Mouse (Mus musculus) forebrain, postnatal 0 days (tissue): ENCODE measurements around the gene Rab4a. TPM values are rescaled to one million over a fixed set of nuclear protein-coding genes. Genes with fewer than 3 reads are reported as not detected.

Experiments
- ATAC-seq: fragments of 200-750 bp; cut with Nextera tagmentation; 2 replicates; pipeline ENCODE4 v1.8.0; 2017; ENCODE audit warnings: mild to moderate bottlenecking, moderate library complexity
- DNase-seq: peaks from one replicate; pipeline ENCODE4 v3.0.0-alpha.2; 2015
- H3K27ac ChIP-seq: fragments of 300-500 bp; sonication (generic); 2 replicates; pipeline ENCODE4 v1.5.1; 2014; ENCODE audit warnings: low read depth, mild to moderate bottlenecking, antibody characterized with exemption, low read length, moderate library complexity, mixed read lengths
- H3K27me3 ChIP-seq: fragments of 300-500 bp; sonication (generic); 2 replicates; pipeline ENCODE4 v1.6.1; 2014; ENCODE audit warnings: mild to moderate bottlenecking, low read length, mixed read lengths; ENCODE audit not compliant: insufficient read depth
- H3K36me3 ChIP-seq: fragments of 300-500 bp; sonication (generic); 2 replicates; pipeline ENCODE4 v1.6.1; 2014; ENCODE audit warnings: mild to moderate bottlenecking, moderate library complexity; ENCODE audit not compliant: insufficient read depth
- H3K4me1 ChIP-seq: fragments of 300-500 bp; sonication (generic); 2 replicates; pipeline ENCODE4 v1.6.1; 2014; ENCODE audit warnings: antibody characterized with exemption; ENCODE audit not compliant: insufficient read depth
- H3K4me2 ChIP-seq: fragments of 300-500 bp; sonication (generic); 2 replicates; pipeline ENCODE4 v1.6.1; 2014; ENCODE audit warnings: low read depth, mild to moderate bottlenecking, moderate library complexity
- H3K4me3 ChIP-seq: fragments of 300-500 bp; sonication (generic); 2 replicates; pipeline ENCODE4 v1.5.1; 2014; ENCODE audit warnings: low read depth, low read length, mixed read lengths
- H3K9ac ChIP-seq: fragments of 300-500 bp; sonication (generic); 2 replicates; pipeline ENCODE4 v1.6.1; 2014; ENCODE audit warnings: mild to moderate bottlenecking
- H3K9me3 ChIP-seq: fragments of 300-500 bp; sonication (generic); 2 replicates; pipeline ENCODE4 v1.6.1; 2016; ENCODE audit warnings: low read length
- CTCF ChIP-seq: sonication (generic); IDR thresholded peaks from 2 replicates; pipeline ENCODE4 v1.5.1; 2016; ENCODE audit warnings: antibody characterized with exemption, control low read depth, low read depth
- WGBS: fragments of 180-500 bp; shearing (Covaris S2); extraction: QIAGEN DNeasy Blood & Tissue Kit; methylation state at CpG from one replicate; pipeline ENCODE4 v1.1.7; 2014; 5-methylcytosine and 5-hydroxymethylcytosine counted together
- polyA plus RNA-seq: library from polyadenylated mRNA; unstranded; fragments of >200 nt; fragmentation: Nextera tagmentation; extraction: Ambion mirVana; gene quantifications from 2 replicates; pipeline ENCODE4 v1.2.1, GENCODE M21; 2015
- total RNA-seq: library from RNA; depleted of rRNA; stranded (reverse); fragments of >200 nt; gene quantifications from 2 replicates; pipeline ENCODE4 v1.2.3, GENCODE M21; 2014; rRNA removed

The Rab4a gene
- total and polyA plus RNA-seq, 2 experiments from 2014 or later, result 70.9 to 113 TPM

DNA sequence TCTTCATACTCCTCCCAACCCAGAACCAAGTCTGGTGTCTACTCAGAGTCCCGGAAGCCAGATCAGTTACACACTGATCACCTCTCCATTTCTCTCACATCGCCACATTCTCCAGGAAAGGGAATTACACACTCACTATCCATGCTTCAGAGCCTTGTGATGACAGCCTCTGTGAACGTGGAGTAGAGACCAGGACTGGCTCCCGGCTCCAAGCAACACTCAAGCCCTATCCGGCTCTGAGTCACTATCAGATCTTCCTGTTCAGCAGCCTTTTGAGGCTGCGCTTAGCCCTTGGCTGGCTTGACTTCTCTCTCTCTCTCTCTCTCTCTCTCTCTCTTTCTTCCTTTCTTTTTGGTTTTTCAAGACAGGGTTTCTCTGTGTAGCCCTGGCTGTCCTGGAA, 67.6 kb downstream of the Rab4a start:
- DNase-seq, result no peak
- TF ChIP-seq CTCF, result no peak
- Histone ChIP-seq H3K9ac (no peak overlapping the region), H3K27me3 (no peaks in the 10 kb centered on the region), H3K9me3 (no peaks in the 10 kb centered on the region), H3K27ac (no peak overlapping the region), H3K4me2 (no peak overlapping the region), H3K4me1 (no peaks in the 10 kb centered on the region), H3K4me3 (no peak overlapping the region), H3K36me3 (no peaks in the 10 kb centered on the region)
- WGBS, result 81% methylated on average over 6 of the region's 6 CpGs
- no peak for ATAC-seq

GRCm38 (mm10) chr8:123874324-123874723, 68.5 kb downstream of the Rab4a start:
- H3K4me1 ChIP-seq, result no peaks in the 10 kb centered on the region
- H3K9me3 ChIP-seq, result no peaks in the 10 kb centered on the region
- DNase-seq (no peak), ATAC-seq (no peak)
- WGBS, result 75% methylated on average over 11 of the region's 11 CpGs
- no peak for TF ChIP-seq CTCF
- H3K27me3 ChIP-seq, result no peaks in the 10 kb centered on the region
- no peak overlapping the region for H3K9ac ChIP-seq
- no peak overlapping the region for H3K4me3 ChIP-seq
- no peaks in the 10 kb centered on the region for H3K36me3 ChIP-seq
- H3K27ac ChIP-seq, result no peak overlapping the region
- no peak overlapping the region for H3K4me2 ChIP-seq

GRCm38 (mm10) chr8:123877865-123878264, 72.1 kb downstream of the Rab4a start:
- no peak overlapping the region for H3K4me2 ChIP-seq
- WGBS, result 71% methylated on average over 2 of the region's 2 CpGs
- H3K4me3 ChIP-seq, result no peak overlapping the region
- DNase-seq (no peak), ATAC-seq (no peak)
- no peaks in the 10 kb centered on the region for H3K27me3 ChIP-seq
- no peaks in the 10 kb centered on the region for H3K9me3 ChIP-seq
- no peaks in the 10 kb centered on the region for H3K36me3 ChIP-seq
- no peak for TF ChIP-seq CTCF
- no peak overlapping the region for H3K9ac ChIP-seq
- H3K27ac ChIP-seq, result no peak overlapping the region
- no peaks in the 10 kb centered on the region for H3K4me1 ChIP-seq

DNA sequence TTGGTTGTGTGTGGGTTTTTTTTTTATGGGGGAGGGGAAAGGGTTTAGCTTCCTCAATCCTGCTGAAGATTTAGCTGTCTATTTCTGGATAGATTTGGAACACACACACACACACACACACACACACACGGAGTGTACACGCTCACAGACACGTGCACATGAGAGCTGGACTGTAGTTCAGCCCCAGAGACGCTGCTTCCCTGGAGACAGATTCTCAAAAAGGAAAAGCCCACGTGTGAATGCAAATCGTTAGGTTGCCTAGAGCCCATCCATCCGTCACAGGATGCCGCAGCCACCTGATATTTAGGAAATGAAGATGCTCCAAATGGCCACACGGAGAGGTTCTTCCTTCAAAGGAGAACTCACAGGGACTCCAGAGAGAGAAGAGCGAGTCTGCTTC, 74.5 kb downstream of the Rab4a start:
- Histone ChIP-seq H3K27me3 (no peaks in the 10 kb centered on the region), H3K27ac (no peak overlapping the region), H3K9me3 (no peaks in the 10 kb centered on the region), H3K36me3 (no peaks in the 10 kb centered on the region), H3K4me1 (peaks cover 13% of the 10 kb centered on the region), H3K4me2 (no peak overlapping the region), H3K4me3 (no peak overlapping the region), H3K9ac (no peak overlapping the region)
- TF ChIP-seq CTCF, result no peak
- no peak for ATAC-seq
- WGBS, result 52% methylated on average over 10 of the region's 10 CpGs
- DNase-seq, result peak; percentile 55

DNA sequence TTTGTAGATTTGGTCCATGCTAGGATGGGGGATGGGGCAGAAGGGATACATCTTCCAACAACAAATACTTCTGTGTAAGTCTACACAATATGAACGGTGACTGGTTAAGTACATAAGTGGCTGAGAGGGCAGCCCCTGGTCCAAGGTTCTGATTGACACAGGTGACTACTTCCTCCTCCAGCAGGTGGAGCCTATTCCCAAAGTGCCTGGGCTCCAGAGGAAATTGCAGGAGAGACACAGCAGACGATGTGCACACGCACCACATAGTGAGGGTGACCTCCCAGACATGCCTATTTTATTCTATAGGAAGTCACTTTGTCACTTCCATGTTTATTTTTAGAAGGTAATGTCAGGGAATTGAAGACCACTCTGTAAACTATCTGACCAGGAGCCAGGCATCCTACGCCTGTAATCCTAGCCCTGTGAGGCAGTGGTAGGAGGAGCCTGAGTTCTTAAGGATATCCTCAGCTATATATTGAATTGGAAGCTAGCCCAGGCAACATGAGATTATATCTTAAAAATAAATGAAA, 75.1 kb downstream of the Rab4a start:
- no peak for ATAC-seq
- 0 out of 2 replicates have a peak, but pooled peaks have one; percentile 12 for TF ChIP-seq CTCF
- Histone ChIP-seq H3K36me3 (no peaks in the 10 kb centered on the region), H3K4me3 (no peak overlapping the region), H3K4me1 (peaks cover 13% of the 10 kb centered on the region), H3K9ac (no peak overlapping the region), H3K9me3 (no peaks in the 10 kb centered on the region), H3K27ac (no peak overlapping the region), H3K27me3 (no peaks in the 10 kb centered on the region), H3K4me2 (no peak overlapping the region)
- 58% methylated on average over 4 of the region's 4 CpGs for WGBS
- DNase-seq, result no peak

DNA sequence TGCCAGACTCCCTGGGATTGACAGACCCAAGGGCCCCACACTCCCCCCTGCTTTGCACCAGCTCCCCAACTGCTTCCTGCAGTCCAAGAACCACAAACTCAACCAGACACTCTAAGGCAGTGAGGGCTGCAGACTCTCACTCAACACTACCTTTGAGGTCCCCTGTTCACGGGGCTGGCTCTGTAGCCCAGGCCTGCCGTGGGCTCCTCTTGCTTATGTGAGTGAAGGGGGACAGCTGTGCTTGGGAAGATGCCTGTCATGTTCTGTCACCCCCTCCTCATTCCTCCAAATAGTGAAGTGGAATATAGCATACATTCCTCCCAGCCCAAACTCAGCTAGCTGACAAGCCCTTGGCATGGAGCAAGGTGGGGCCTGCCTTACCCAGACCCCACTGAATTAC, 76.6 kb downstream of the Rab4a start:
- no peak for TF ChIP-seq CTCF
- Histone ChIP-seq H3K27me3 (no peaks in the 10 kb centered on the region), H3K36me3 (no peaks in the 10 kb centered on the region), H3K4me3 (no peak overlapping the region), H3K4me1 (peaks cover 13% of the 10 kb centered on the region), H3K27ac (no peak overlapping the region), H3K9me3 (no peaks in the 10 kb centered on the region), H3K9ac (no peak overlapping the region), H3K4me2 (no peak overlapping the region)
- 89% methylated on average over 2 of the region's 2 CpGs for WGBS
- ATAC-seq, result no peak
- no peak for DNase-seq

DNA sequence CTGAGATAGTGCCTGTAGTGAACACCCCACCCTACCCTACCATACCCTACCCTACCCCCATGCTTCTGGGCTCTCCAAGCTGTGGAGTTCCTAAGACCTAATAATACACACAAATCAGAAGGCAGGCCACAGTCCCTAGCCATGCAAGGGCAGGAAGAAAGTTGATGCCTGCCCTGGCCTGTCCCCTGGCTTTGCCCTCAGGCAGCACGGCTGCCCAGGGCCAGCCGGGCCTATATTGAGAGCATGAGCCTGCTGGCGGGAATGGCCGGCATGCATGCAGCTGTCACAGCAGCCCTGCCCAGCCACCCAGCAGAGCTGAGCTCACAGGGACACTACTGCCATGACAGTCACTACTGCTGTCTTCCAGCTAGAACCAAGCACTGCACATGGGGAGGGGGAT, 77.3 kb downstream of the Rab4a start:
- Histone ChIP-seq H3K4me1 (peaks cover 13% of the 10 kb centered on the region), H3K36me3 (no peaks in the 10 kb centered on the region), H3K9ac (no peak overlapping the region), H3K4me2 (no peak overlapping the region), H3K27me3 (no peaks in the 10 kb centered on the region), H3K4me3 (no peak overlapping the region), H3K9me3 (no peaks in the 10 kb centered on the region), H3K27ac (no peak overlapping the region)
- DNase-seq (no peak), ATAC-seq (no peak)
- no peak for TF ChIP-seq CTCF
- WGBS, result 74% methylated on average over 4 of the region's 4 CpGs

Other genes with a start within 250 kb of the Rab4a start
- gene Rhou, start 152.1 kb upstream of the Rab4a start, total RNA-seq, result 41.1 and 52.5 TPM in 2 replicates
- gene Rhou, start 152.1 kb upstream of the Rab4a start, polyA plus RNA-seq, result 7.6 and 10.5 TPM in 2 replicates
- 19.5 and 21.8 TPM in 2 replicates for gene Ccsap, start 54.2 kb downstream of the Rab4a start, total RNA-seq
- gene Ccsap, start 54.2 kb downstream of the Rab4a start, polyA plus RNA-seq, result 10.0 and 10.6 TPM in 2 replicates
- gene Acta1, start 88.8 kb downstream of the Rab4a start, total RNA-seq, result 10.5 and 20.1 TPM in 2 replicates
- 17.1 and 20.4 TPM in 2 replicates for gene Acta1, start 88.8 kb downstream of the Rab4a start, polyA plus RNA-seq
- 21.9 and 31.8 TPM in 2 replicates for gene Nup133, start 143.3 kb downstream of the Rab4a start, total RNA-seq
- 16.4 and 17.3 TPM in 2 replicates for gene Nup133, start 143.3 kb downstream of the Rab4a start, polyA plus RNA-seq
- 33.7 and 35.4 TPM in 2 replicates for gene Abcb10, start 177.1 kb downstream of the Rab4a start, total RNA-seq
- gene Abcb10, start 177.1 kb downstream of the Rab4a start, polyA plus RNA-seq, result 8.3 and 10.4 TPM in 2 replicates
- gene Taf5l, start 215.4 kb downstream of the Rab4a start, total RNA-seq, result 33.3 and 39.8 TPM in 2 replicates
- gene Taf5l, start 215.4 kb downstream of the Rab4a start, polyA plus RNA-seq, result 24.4 and 26.7 TPM in 2 replicates
- 12.7 and 14.8 TPM in 2 replicates for gene Urb2, start 215.5 kb downstream of the Rab4a start, total RNA-seq
- 1.2 and 1.8 TPM in 2 replicates for gene Urb2, start 215.5 kb downstream of the Rab4a start, polyA plus RNA-seq